Mouse (Mus musculus) neural tube, embryonic 12.5 days (tissue): ENCODE measurements around the gene Zcwpw1. TPM values are rescaled to one million over a fixed set of nuclear protein-coding genes. Genes with fewer than 3 reads are reported as not detected.

Experiments
- ATAC-seq: fragments of 200-750 bp; cut with Nextera tagmentation; 2 replicates; pipeline ENCODE4 v1.8.0; 2017; ENCODE audit warnings: low read depth, mild to moderate bottlenecking, moderate TSS enrichment, moderate library complexity; ENCODE audit not compliant: low FRiP score
- H3K27ac ChIP-seq: fragments of 300-500 bp; sonication (generic); 2 replicates; pipeline ENCODE4 v1.5.1; 2016
- H3K27me3 ChIP-seq: fragments of 300-500 bp; sonication (generic); replicated peaks from 2 replicates; pipeline ENCODE4 v1.6.1; 2016; ENCODE audit warnings: mild to moderate bottlenecking
- H3K36me3 ChIP-seq: fragments of 300-500 bp; sonication (generic); 2 replicates; pipeline ENCODE4 v1.6.1; 2016; ENCODE audit warnings: mild to moderate bottlenecking
- H3K4me1 ChIP-seq: fragments of 300-500 bp; sonication (generic); 2 replicates; pipeline ENCODE4 v1.6.1; 2016
- H3K4me2 ChIP-seq: fragments of 300-500 bp; sonication (generic); replicated peaks from 2 replicates; pipeline ENCODE4 v1.6.1; 2016; ENCODE audit warnings: mild to moderate bottlenecking
- H3K4me3 ChIP-seq: fragments of 300-500 bp; sonication (generic); 2 replicates; pipeline ENCODE4 v1.5.1; 2016
- H3K9ac ChIP-seq: fragments of 300-500 bp; sonication (generic); 2 replicates; pipeline ENCODE4 v1.6.1; 2016; ENCODE audit warnings: mild to moderate bottlenecking
- H3K9me3 ChIP-seq: fragments of 300-500 bp; sonication (generic); 2 replicates; pipeline ENCODE4 v1.6.1; 2016; ENCODE audit warnings: mild to moderate bottlenecking
- WGBS: fragments of 180-500 bp; shearing (Covaris S2); methylation state at CpG from one replicate; pipeline ENCODE4 v1.1.7; 2016; 5-methylcytosine and 5-hydroxymethylcytosine counted together
- polyA plus RNA-seq: library from polyadenylated mRNA; unstranded; fragments of >200 nt; fragmentation: Nextera tagmentation; extraction: Ambion mirVana; gene quantifications from 2 replicates; pipeline ENCODE4 v1.2.1, GENCODE M21; 2016

Gene Zcwpw1
- polyA plus RNA-seq, 1 experiment from 2014 or later, result 12.2 TPM

GRCm38 (mm10) chr5:137779053-137779933 is 8.3 kb upstream of the Zcwpw1 start:
- under 1% methylated on average over 81 of the region's 83 CpGs for WGBS
- peaks cover 48% of the 10 kb centered on the region for H3K4me1 ChIP-seq
- no peaks in the 10 kb centered on the region for H3K27me3 ChIP-seq
- H3K4me2 ChIP-seq, result peak overlapping the region; percentile 100
- peaks cover 40% of the 10 kb centered on the region for H3K36me3 ChIP-seq
- ATAC-seq, result peak; percentile 39
- H3K4me3 ChIP-seq, result peak overlapping the region; percentile 98
- H3K27ac ChIP-seq, result peak overlapping the region; percentile 84
- no peaks in the 10 kb centered on the region for H3K9me3 ChIP-seq
- peak overlapping the region; percentile 92 for H3K9ac ChIP-seq

GRCm38 (mm10) chr5:137781661-137782060 is 5.9 kb upstream of the Zcwpw1 start:
- no peak overlapping the region for H3K4me3 ChIP-seq

GRCm38 (mm10) chr5:137782776-137783522 is 4.6 kb upstream of the Zcwpw1 start:
- peak overlapping the region; percentile 87 for H3K4me3 ChIP-seq
- no peak for ATAC-seq
- peak overlapping the region; percentile 96 for H3K9ac ChIP-seq
- H3K4me1 ChIP-seq, result peaks cover 58% of the 10 kb centered on the region
- no peak overlapping the region for H3K27ac ChIP-seq
- H3K9me3 ChIP-seq, result no peaks in the 10 kb centered on the region
- H3K36me3 ChIP-seq, result peaks cover 46% of the 10 kb centered on the region
- WGBS, result 83% methylated on average over 13 of the region's 13 CpGs
- H3K27me3 ChIP-seq, result no peaks in the 10 kb centered on the region
- H3K4me2 ChIP-seq, result peak overlapping the region; percentile 86

More at GRCm38 (mm10) chr5:137781661-137782060, 5.9 kb upstream of the Zcwpw1 start:
- Histone ChIP-seq H3K27me3 (no peaks in the 10 kb centered on the region), H3K9me3 (no peaks in the 10 kb centered on the region), H3K27ac (no peak overlapping the region), H3K4me1 (peaks cover 59% of the 10 kb centered on the region), H3K36me3 (peaks cover 46% of the 10 kb centered on the region), H3K9ac (no peak overlapping the region), H3K4me2 (no peak overlapping the region)
- ATAC-seq, result no peak
- 89% methylated on average over 7 of the region's 7 CpGs for WGBS

GRCm38 (mm10) chr5:137783901-137784540 is 3.6 kb upstream of the Zcwpw1 start:
- ATAC-seq, result no peak
- H3K27me3 ChIP-seq, result no peaks in the 10 kb centered on the region; the same call in 1 of the 2 replicates
- H3K4me1 ChIP-seq, result peaks cover 56% of the 10 kb centered on the region
- WGBS, result 79% methylated on average over 9 of the region's 9 CpGs
- H3K4me3 ChIP-seq, result peak overlapping the region; percentile 87
- peak overlapping the region; percentile 96 for H3K9ac ChIP-seq
- H3K27ac ChIP-seq, result no peak overlapping the region
- peak overlapping the region; percentile 86 for H3K4me2 ChIP-seq
- H3K36me3 ChIP-seq, result peaks cover 46% of the 10 kb centered on the region
- H3K9me3 ChIP-seq, result no peaks in the 10 kb centered on the region

- 88% methylated on average over 14 of the region's 14 CpGs for WGBS
- Histone ChIP-seq H3K4me1 (peaks cover 53% of the 10 kb centered on the region), H3K4me3 (peak overlapping the region; percentile 87), H3K4me2 (peak overlapping the region; percentile 86), H3K36me3 (peaks cover 46% of the 10 kb centered on the region), H3K27ac (no peak overlapping the region), H3K9ac (peak overlapping the region; percentile 96), H3K9me3 (no peaks in the 10 kb centered on the region), H3K27me3 (no peaks in the 10 kb centered on the region; the same call in 1 of the 2 replicates)
- ATAC-seq, result no peak
These were observed 3.1 kb upstream of the Zcwpw1 start for GRCm38 (mm10) chr5:137784546-137784945.

- Histone ChIP-seq H3K4me1 (peaks cover 45% of the 10 kb centered on the region), H3K27ac (peak overlapping the region; percentile 92), H3K4me3 (peak overlapping the region; percentile 87), H3K27me3 (no peaks in the 10 kb centered on the region; the same call in 1 of the 2 replicates), H3K9ac (peak overlapping the region; percentile 96), H3K36me3 (peaks cover 43% of the 10 kb centered on the region), H3K9me3 (no peaks in the 10 kb centered on the region), H3K4me2 (peak overlapping the region; percentile 86)
- peak; percentile 27 for ATAC-seq
- 3% methylated on average over 49 of the region's 62 CpGs for WGBS
These were observed 2.2 kb upstream of the Zcwpw1 start for GRCm38 (mm10) chr5:137785164-137786031.

- WGBS, result under 1% methylated on average over 79 of the region's 79 CpGs
- no peaks in the 10 kb centered on the region; the same call in 1 of the 2 replicates for H3K27me3 ChIP-seq
- H3K9me3 ChIP-seq, result no peaks in the 10 kb centered on the region
- H3K4me3 ChIP-seq, result peak overlapping the region; percentile 87
- peaks cover 39% of the 10 kb centered on the region for H3K4me1 ChIP-seq
- H3K4me2 ChIP-seq, result peak overlapping the region; percentile 86
- peaks cover 34% of the 10 kb centered on the region for H3K36me3 ChIP-seq
- ATAC-seq, result peak; percentile 88
- peak overlapping the region; percentile 96 for H3K9ac ChIP-seq
- peak overlapping the region; percentile 92 for H3K27ac ChIP-seq
These were observed 1.3 kb upstream of the Zcwpw1 start for GRCm38 (mm10) chr5:137786109-137786942.

- Histone ChIP-seq H3K4me3 (peak overlapping the region; percentile 41; the same call in 1 of the 2 replicates), H3K4me1 (peaks cover 22% of the 10 kb centered on the region), H3K27ac (no peak overlapping the region), H3K4me2 (peak overlapping the region; percentile 86), H3K9ac (no peak overlapping the region), H3K36me3 (peaks cover 15% of the 10 kb centered on the region), H3K27me3 (no peaks in the 10 kb centered on the region; the same call in 1 of the 2 replicates), H3K9me3 (no peaks in the 10 kb centered on the region)
- no peak for ATAC-seq
- WGBS, result 72% methylated on average over 24 of the region's 24 CpGs
These were observed 573 bp downstream of the Zcwpw1 start for GRCm38 (mm10) chr5:137788171-137788570.

GRCm38 (mm10) chr5:137788946-137789531 is 1.4 kb downstream of the Zcwpw1 start:
- Histone ChIP-seq H3K4me1 (peaks cover 14% of the 10 kb centered on the region), H3K9ac (no peak overlapping the region), H3K9me3 (no peaks in the 10 kb centered on the region), H3K27ac (no peak overlapping the region), H3K4me2 (no peak overlapping the region), H3K4me3 (no peak overlapping the region), H3K36me3 (peaks cover 9% of the 10 kb centered on the region), H3K27me3 (no peaks in the 10 kb centered on the region; the same call in 1 of the 2 replicates)
- 92% methylated on average over 2 of the region's 2 CpGs for WGBS
- ATAC-seq, result no peak

GRCm38 (mm10) chr5:137791553-137791952 is 4.0 kb downstream of the Zcwpw1 start:
- no peaks in the 10 kb centered on the region for H3K9me3 ChIP-seq
- no peak for ATAC-seq
- H3K27ac ChIP-seq, result no peak overlapping the region
- H3K9ac ChIP-seq, result no peak overlapping the region
- H3K36me3 ChIP-seq, result no peaks in the 10 kb centered on the region
- H3K4me2 ChIP-seq, result no peak overlapping the region
- H3K4me1 ChIP-seq, result no peaks in the 10 kb centered on the region
- no peaks in the 10 kb centered on the region; the same call in 1 of the 2 replicates for H3K27me3 ChIP-seq
- no peak overlapping the region for H3K4me3 ChIP-seq
